Mouse (Mus musculus) liver, embryonic 12.5 days (tissue): ENCODE data around the gene Fank1. TPM values are rescaled to one million over a fixed set of nuclear protein-coding genes. Genes with fewer than 3 reads are reported as not detected.

Source experiments
- ATAC-seq: fragments of 200-750 bp; cut with Nextera tagmentation; 2 replicates; pipeline ENCODE4 v1.8.0; 2017; ENCODE audit warnings: moderate number of reproducible peaks, mild to moderate bottlenecking, moderate library complexity
- H3K27ac ChIP-seq: fragments of 300-500 bp; sonication (generic); 2 replicates; pipeline ENCODE4 v1.5.1; 2016; ENCODE audit warnings: mild to moderate bottlenecking
- H3K27me3 ChIP-seq: fragments of 300-500 bp; sonication (generic); replicated peaks from 2 replicates; pipeline ENCODE4 v1.6.1; 2016; ENCODE audit warnings: mild to moderate bottlenecking, moderate library complexity
- H3K36me3 ChIP-seq: fragments of 300-500 bp; sonication (generic); 2 replicates; pipeline ENCODE4 v1.6.1; 2016; ENCODE audit warnings: mild to moderate bottlenecking, moderate library complexity
- H3K4me1 ChIP-seq: fragments of 300-500 bp; sonication (generic); 2 replicates; pipeline ENCODE4 v1.6.1; 2016
- H3K4me2 ChIP-seq: fragments of 300-500 bp; sonication (generic); 2 replicates; pipeline ENCODE4 v1.6.1; 2016; ENCODE audit warnings: mild to moderate bottlenecking, moderate library complexity
- H3K4me3 ChIP-seq: fragments of 300-500 bp; sonication (generic); 2 replicates; pipeline ENCODE4 v1.5.1; 2016; ENCODE audit warnings: mild to moderate bottlenecking, moderate library complexity
- H3K9ac ChIP-seq: fragments of 300-500 bp; sonication (generic); 2 replicates; pipeline ENCODE4 v1.6.1; 2016; ENCODE audit warnings: mild to moderate bottlenecking, moderate library complexity
- H3K9me3 ChIP-seq: fragments of 300-500 bp; sonication (generic); replicated peaks from 2 replicates; pipeline ENCODE4 v1.6.1; 2016; ENCODE audit warnings: mild to moderate bottlenecking, moderate library complexity
- WGBS: fragments of 180-500 bp; shearing (Covaris S2); methylation state at CpG from one replicate; pipeline ENCODE4 v1.1.7; 2016; ENCODE audit not compliant: insufficient replicate concordance; 5-methylcytosine and 5-hydroxymethylcytosine counted together
- polyA plus RNA-seq: library from polyadenylated mRNA; unstranded; fragments of >200 nt; fragmentation: Nextera tagmentation; extraction: Ambion mirVana; gene quantifications from 2 replicates; pipeline ENCODE4 v1.2.1, GENCODE M21; 2016

Gene Fank1
- polyA plus RNA-seq, 1 experiment from 2014 or later = 0.10 TPM

DNA sequence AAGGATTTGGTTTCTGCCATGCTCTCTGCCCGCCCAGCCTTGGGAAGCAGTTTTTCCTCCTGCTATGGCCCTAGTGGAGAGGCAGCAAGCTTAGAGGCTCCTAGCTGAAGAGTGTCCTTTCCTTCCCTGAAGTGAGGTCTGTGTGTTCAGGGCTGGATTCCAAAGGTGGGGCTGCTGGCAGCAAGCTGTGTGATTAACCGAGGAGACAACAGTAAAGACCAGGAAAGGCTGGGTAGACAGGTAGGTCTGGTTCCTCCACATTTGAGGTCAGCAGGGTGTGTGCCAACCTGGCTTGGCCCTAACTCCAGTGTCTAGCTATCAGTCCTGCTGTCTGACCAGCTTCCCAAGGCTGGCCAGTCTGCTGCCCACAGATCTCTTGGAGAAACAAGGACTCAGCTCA is 18.1 kb downstream of the Fank1 start:
- no peak overlapping the region for H3K27ac ChIP-seq
- H3K4me2 ChIP-seq = no peak overlapping the region
- no peaks in the 10 kb centered on the region for H3K9me3 ChIP-seq
- WGBS = 79% methylated on average over 2 of the region's 2 CpGs
- no peaks in the 10 kb centered on the region for H3K27me3 ChIP-seq
- H3K9ac ChIP-seq = no peak overlapping the region
- no peak for ATAC-seq
- no peaks in the 10 kb centered on the region for H3K36me3 ChIP-seq
- no peak overlapping the region for H3K4me3 ChIP-seq
- no peaks in the 10 kb centered on the region for H3K4me1 ChIP-seq

DNA sequence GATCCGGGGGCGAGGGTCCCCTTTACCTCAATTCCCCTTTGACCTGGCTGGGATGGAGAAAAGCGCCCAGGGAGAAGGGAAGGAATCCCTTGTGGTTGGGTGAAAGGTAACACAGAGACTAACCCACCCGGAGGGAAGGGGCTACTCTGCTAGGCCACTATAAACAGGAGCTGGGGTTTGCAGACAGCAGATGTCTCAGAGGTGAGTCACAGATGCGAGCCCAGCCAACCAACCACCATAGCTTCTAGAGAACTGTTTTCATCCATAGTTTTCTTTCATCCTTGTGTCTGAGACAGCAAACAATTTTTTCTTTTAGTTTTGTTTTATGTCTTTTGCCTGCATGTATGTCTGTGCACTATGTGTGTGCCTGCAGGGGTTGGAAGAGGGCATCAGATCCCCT is 23.3 kb downstream of the Fank1 start:
- WGBS = 56% methylated on average over 5 of the region's 5 CpGs
- ATAC-seq = no peak
- Histone ChIP-seq H3K9ac (no peak overlapping the region), H3K36me3 (no peaks in the 10 kb centered on the region), H3K4me2 (no peak overlapping the region), H3K27ac (no peak overlapping the region), H3K4me1 (no peaks in the 10 kb centered on the region), H3K4me3 (no peak overlapping the region), H3K9me3 (no peaks in the 10 kb centered on the region), H3K27me3 (no peaks in the 10 kb centered on the region)

DNA sequence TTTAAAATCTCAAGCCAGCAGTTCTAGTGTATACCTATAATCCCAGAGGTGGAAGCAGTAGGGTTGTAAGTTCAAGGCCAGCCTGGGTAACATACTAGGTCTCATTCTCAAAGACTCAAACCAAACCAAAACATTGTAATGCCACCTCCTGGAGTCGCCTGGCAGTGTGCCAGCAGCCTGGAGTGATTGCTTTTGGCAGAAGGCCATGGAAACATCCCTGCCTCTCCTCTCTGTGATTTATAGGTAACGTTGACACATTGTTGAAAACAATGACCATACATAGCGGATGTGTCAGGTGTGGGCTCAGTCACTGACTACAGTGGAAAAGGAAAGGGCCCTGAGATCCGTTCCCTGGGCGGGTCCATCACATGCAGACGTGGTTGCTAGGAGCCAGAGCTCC is 25.2 kb downstream of the Fank1 start:
- Histone ChIP-seq H3K9me3 (no peaks in the 10 kb centered on the region), H3K27ac (no peak overlapping the region), H3K4me3 (no peak overlapping the region), H3K9ac (no peak overlapping the region), H3K4me2 (no peak overlapping the region), H3K36me3 (no peaks in the 10 kb centered on the region), H3K4me1 (no peaks in the 10 kb centered on the region), H3K27me3 (no peaks in the 10 kb centered on the region)
- ATAC-seq = no peak
- WGBS = 61% methylated on average over 6 of the region's 6 CpGs

DNA sequence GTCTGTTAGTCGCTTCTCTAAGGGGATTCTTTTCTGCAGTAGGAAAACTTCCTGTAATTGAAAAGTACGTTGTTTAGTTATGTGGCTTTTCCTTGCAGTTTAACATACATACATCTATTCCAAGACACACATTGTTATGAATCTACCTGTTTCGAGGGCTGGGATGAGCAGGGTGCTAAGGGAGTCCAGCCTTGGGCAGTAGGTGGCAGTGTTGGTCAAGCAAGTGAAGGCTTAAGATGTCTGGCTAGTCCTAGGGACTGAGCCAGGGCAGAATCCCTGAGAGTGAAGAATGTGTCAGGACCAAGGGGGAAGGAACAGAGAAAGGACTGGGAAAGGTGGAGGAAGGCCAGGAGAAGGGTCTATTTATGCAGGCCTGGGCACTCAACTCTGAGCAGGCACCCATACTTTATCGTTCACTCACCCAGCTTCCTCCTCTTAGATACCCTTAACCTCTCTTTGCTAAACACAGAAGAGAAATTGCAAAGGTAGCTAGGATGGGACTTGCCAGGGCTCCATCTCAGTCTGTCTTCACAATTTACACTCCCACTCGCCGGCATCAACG is 29.0 kb downstream of the Fank1 start:
- H3K9ac ChIP-seq = no peak overlapping the region
- no peaks in the 10 kb centered on the region for H3K36me3 ChIP-seq
- WGBS = 47% methylated on average over 7 of the region's 7 CpGs
- H3K27ac ChIP-seq = no peak overlapping the region
- H3K27me3 ChIP-seq = no peaks in the 10 kb centered on the region; the same call in 1 of the 2 replicates
- ATAC-seq = no peak
- no peak overlapping the region for H3K4me2 ChIP-seq
- H3K9me3 ChIP-seq = no peaks in the 10 kb centered on the region
- no peak overlapping the region for H3K4me3 ChIP-seq
- H3K4me1 ChIP-seq = no peaks in the 10 kb centered on the region

DNA sequence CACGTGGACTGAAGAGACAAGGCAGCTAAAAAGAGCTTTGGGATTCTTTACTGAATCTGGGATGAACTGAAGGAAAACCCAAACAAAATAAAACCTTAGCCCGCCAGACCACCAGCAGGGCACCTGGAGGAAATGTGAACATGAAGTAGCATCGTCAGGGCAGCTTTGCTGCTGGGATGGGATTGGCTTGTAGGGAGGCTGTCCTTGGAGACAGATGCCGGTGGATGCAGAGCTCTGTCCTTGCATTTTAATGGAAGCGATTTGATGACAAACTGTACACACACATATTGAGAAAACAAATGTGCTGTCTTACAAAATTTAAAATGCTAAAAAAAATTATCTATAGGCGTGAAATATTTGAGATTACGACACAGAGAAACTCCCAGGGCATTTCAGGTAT is 36.3 kb downstream of the Fank1 start:
- Histone ChIP-seq H3K4me3 (no peak overlapping the region), H3K9me3 (no peaks in the 10 kb centered on the region), H3K36me3 (no peaks in the 10 kb centered on the region), H3K27me3 (no peaks in the 10 kb centered on the region; the same call in 1 of the 2 replicates), H3K4me1 (no peaks in the 10 kb centered on the region), H3K27ac (no peak overlapping the region), H3K4me2 (no peak overlapping the region), H3K9ac (no peak overlapping the region)
- no peak for ATAC-seq
- WGBS = 63% methylated on average over 7 of the region's 7 CpGs

DNA sequence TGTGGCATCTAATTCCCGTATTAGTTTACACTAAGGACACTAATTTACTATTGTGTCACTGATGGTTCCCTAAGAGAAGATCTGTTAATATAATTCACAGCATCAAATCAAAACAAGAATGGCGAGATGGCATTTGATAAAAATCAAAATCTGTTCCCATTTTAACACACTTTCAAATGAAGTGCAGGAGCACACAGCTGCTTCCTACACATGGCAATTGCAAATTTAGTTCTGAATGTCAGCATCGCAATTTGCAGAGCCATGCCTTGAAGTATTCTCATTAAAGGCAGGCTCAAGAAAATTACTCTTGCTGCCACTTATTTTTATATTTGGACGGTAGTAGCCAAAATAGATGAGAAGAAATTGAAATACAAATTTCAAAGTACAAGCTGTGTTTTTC is 36.7 kb downstream of the Fank1 start:
- ATAC-seq = no peak
- no peak overlapping the region for H3K27ac ChIP-seq
- no peaks in the 10 kb centered on the region for H3K9me3 ChIP-seq
- H3K36me3 ChIP-seq = no peaks in the 10 kb centered on the region
- no peaks in the 10 kb centered on the region; the same call in 1 of the 2 replicates for H3K27me3 ChIP-seq
- WGBS = 66% methylated on average over 4 of the region's 4 CpGs
- no peak overlapping the region for H3K4me2 ChIP-seq
- H3K4me3 ChIP-seq = no peak overlapping the region
- no peaks in the 10 kb centered on the region for H3K4me1 ChIP-seq
- H3K9ac ChIP-seq = no peak overlapping the region

DNA sequence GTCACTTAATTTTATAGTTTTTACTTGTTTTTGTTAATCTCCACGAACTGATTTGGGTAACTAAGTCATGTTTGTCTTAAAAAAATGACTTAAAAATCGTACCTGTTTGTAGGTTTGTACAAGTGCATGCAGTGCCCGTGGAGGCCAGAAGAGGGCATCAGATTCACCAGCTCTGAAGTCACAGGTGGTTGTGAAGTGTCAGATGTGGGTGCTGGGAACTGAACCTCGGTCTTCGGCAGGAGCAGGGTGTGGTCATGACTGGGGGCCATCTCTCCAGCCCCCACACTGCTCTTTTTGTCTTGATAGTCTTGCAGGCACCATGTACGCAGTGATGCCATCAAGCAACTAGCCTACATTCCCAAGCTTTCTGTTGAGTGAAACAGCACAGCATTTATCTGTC is 47.1 kb downstream of the Fank1 start:
- H3K36me3 ChIP-seq = no peaks in the 10 kb centered on the region
- no peak overlapping the region for H3K9ac ChIP-seq
- H3K9me3 ChIP-seq = no peaks in the 10 kb centered on the region
- H3K4me2 ChIP-seq = no peak overlapping the region
- H3K4me1 ChIP-seq = no peaks in the 10 kb centered on the region
- no peak for ATAC-seq
- 67% methylated on average over 6 of the region's 6 CpGs for WGBS
- no peaks in the 10 kb centered on the region for H3K27me3 ChIP-seq
- no peak overlapping the region for H3K4me3 ChIP-seq
- no peak overlapping the region for H3K27ac ChIP-seq

DNA sequence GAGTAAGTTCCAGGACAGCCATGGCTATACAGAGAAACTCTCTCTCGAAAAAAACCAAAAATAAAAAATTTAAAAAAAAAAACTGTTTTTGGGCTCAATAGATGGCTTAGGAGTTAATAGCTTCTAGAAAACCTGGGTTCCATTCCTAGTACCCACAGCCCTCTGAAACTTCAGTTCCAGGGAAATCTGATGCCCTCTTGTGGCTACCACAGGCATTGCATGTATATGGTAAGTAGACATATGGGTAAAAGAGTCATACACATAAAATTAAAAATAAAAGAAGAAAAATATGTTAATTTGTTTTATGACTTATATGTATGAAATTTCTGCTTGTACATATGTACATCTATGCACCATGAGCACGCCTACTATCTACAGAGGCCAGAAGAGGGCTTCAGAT is 47.9 kb downstream of the Fank1 start:
- no peak for ATAC-seq
- no peaks in the 10 kb centered on the region for H3K36me3 ChIP-seq
- H3K4me3 ChIP-seq = no peak overlapping the region
- no peaks in the 10 kb centered on the region for H3K27me3 ChIP-seq
- no peak overlapping the region for H3K9ac ChIP-seq
- H3K9me3 ChIP-seq = no peaks in the 10 kb centered on the region
- WGBS = 61% methylated on average over 2 of the region's 2 CpGs
- H3K4me1 ChIP-seq = no peaks in the 10 kb centered on the region
- no peak overlapping the region for H3K4me2 ChIP-seq
- no peak overlapping the region for H3K27ac ChIP-seq

DNA sequence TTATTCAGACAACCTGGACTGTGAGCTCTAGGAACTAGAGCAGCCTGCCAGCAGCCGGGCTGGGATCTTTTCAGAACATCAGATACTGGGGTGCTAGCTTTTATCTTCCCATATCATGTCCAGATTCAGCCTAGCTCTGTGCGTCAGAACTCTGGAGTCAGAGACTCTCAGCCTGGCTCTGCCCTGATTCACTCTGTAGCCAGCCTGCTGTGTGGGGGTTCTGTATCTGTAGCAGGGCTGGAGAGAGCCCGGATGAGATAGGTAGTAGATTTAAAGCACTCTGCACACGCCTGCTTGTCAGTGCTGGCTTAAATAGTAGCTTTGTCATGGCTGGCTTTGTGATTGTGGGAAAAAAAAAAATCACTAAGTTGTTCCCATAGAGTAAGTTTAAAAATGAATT is 51.9 kb downstream of the Fank1 start:
- WGBS = 44% methylated on average over 4 of the region's 4 CpGs
- H3K27me3 ChIP-seq = no peaks in the 10 kb centered on the region
- no peaks in the 10 kb centered on the region; the same call in 1 of the 2 replicates for H3K9me3 ChIP-seq
- no peak overlapping the region for H3K27ac ChIP-seq
- H3K9ac ChIP-seq = no peak overlapping the region
- ATAC-seq = no peak
- no peak overlapping the region for H3K4me3 ChIP-seq
- H3K36me3 ChIP-seq = no peaks in the 10 kb centered on the region
- H3K4me1 ChIP-seq = no peaks in the 10 kb centered on the region
- H3K4me2 ChIP-seq = no peak overlapping the region

DNA sequence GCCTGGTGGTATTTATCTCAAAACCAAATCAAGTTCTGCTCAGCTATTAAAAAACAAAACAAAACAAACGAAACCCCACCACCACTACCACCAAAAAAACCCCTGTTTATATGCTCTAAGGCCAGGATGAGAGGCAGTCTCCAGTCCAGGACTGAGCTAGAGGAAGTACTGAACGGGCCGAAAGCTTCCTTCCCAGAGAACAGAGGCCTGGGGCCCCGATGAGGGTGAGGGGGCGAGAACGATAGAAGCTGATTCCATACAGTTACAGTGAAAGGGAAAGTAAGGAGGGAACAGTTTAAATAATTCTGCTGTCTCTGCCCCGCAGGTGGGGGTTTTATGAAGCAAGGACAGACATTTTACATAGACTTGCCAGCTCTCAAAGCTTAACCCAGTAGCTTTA is 52.9 kb downstream of the Fank1 start:
- no peak overlapping the region for H3K27ac ChIP-seq
- H3K36me3 ChIP-seq = no peaks in the 10 kb centered on the region
- H3K9ac ChIP-seq = no peak overlapping the region
- H3K27me3 ChIP-seq = no peaks in the 10 kb centered on the region
- no peak overlapping the region for H3K4me3 ChIP-seq
- ATAC-seq = no peak
- no peaks in the 10 kb centered on the region for H3K4me1 ChIP-seq
- H3K4me2 ChIP-seq = no peak overlapping the region
- no peaks in the 10 kb centered on the region; the same call in 1 of the 2 replicates for H3K9me3 ChIP-seq
- 32% methylated on average over 7 of the region's 7 CpGs for WGBS

DNA sequence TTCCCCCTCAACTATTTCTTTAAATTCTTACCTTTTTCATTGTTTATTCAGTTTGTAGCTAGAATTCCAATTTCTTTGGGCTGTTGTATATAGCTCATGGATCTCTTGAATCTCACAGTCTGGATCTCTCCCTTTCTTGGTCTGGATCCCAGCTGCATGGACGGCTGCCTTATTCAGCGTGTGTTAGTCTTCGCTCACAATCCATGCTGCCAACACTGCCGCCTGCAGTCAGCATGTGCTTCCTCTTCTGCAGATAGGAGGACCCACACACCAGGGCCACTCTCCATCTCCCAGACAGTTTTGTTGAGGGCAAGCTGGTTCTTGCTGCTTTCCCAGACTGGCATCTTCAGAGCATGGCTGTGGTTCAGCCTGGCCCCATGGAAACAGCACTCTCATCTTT is 62.9 kb downstream of the Fank1 start:
- H3K9me3 ChIP-seq = no peaks in the 10 kb centered on the region
- 50% methylated on average over 4 of the region's 4 CpGs for WGBS
- no peak overlapping the region for H3K27ac ChIP-seq
- no peaks in the 10 kb centered on the region; the same call in 1 of the 2 replicates for H3K27me3 ChIP-seq
- H3K36me3 ChIP-seq = no peaks in the 10 kb centered on the region
- no peak for ATAC-seq
- H3K9ac ChIP-seq = no peak overlapping the region
- H3K4me2 ChIP-seq = no peak overlapping the region
- no peaks in the 10 kb centered on the region for H3K4me1 ChIP-seq
- no peak overlapping the region for H3K4me3 ChIP-seq

DNA sequence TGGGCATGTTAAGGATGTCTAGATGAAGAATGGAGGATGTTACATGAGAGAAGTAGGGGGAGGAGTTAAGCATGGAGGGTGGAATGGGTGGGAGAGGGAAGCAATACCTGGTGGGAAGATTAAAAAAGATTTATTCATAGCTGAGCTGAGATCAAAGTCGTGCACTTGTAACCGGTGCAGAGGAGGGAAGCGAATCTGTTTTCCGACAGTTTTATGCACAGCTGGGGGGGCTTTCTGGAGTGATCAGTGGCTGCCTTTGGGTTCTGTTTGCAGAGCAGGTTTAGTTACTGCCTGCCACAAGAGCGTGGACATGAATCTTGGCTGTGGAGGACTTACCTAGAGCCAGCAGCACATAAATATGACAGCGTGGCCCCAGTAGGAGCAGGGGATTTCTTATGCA is 65.4 kb downstream of the Fank1 start:
- no peak overlapping the region for H3K27ac ChIP-seq
- ATAC-seq = no peak
- H3K9ac ChIP-seq = no peak overlapping the region
- H3K36me3 ChIP-seq = no peaks in the 10 kb centered on the region
- H3K4me3 ChIP-seq = no peak overlapping the region
- H3K9me3 ChIP-seq = no peaks in the 10 kb centered on the region
- H3K4me1 ChIP-seq = no peaks in the 10 kb centered on the region
- WGBS = 57% methylated on average over 6 of the region's 6 CpGs
- no peak overlapping the region for H3K4me2 ChIP-seq
- H3K27me3 ChIP-seq = no peaks in the 10 kb centered on the region; the same call in 1 of the 2 replicates

DNA sequence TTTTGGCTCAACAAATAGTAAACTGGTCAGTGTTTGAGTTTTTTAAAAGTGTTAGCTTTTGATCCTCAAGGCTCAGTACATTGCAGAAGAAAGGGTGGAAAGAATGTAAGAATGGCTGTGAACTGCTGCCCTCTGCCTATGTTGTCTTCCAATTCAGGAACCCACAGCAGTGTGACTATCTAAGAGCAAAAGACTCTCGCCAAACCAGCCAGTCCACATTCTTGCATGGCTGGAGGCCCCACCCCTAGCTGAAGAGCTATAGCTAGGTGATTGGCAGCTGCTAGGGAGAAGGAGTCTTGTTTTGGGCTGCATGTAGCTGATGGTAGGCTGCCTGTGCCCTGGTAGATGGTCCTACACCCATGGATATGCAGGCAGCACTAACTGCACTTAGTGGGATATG is 70.5 kb downstream of the Fank1 start:
- WGBS = 24% methylated on average over 1 of the region's 1 CpGs
- Histone ChIP-seq H3K9ac (no peak overlapping the region), H3K4me3 (no peak overlapping the region), H3K27me3 (no peaks in the 10 kb centered on the region), H3K27ac (no peak overlapping the region), H3K36me3 (no peaks in the 10 kb centered on the region), H3K9me3 (no peaks in the 10 kb centered on the region), H3K4me1 (no peaks in the 10 kb centered on the region), H3K4me2 (no peak overlapping the region)
- no peak for ATAC-seq
